Mouse (Mus musculus): ENCODE measurements around the gene Acap2.

DNA sequence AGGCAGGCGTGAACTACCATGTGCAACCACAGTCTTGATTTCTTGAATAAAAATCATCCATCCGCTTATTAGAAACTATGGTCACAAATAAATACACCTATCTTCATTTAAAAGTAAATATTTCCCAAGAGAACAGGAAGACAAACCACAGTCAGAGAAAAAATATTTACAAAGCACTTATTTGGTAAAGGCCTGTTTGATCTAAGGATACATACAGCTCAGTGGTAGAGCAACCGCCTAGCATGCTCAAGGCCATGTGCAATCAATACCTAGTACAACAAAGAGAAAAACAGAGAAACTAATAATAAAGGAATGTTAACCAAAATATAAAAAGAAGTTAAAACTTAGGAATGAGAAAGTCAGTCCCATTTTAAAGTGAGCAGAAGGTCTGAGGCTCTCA lies 28.8 kb downstream of the Acap2 start:
- no peak for TF ChIP-seq CTCF (IDR thresholded peaks at IDR 0.05; ENCODE audit: low read depth)
- TF ChIP-seq EP300 (optimal IDR thresholded peaks at IDR 0.05), result no peak
